Mouse (Mus musculus) MEL (cell line): ENCODE measurements around the gene Lamb1.

Source experiments
- MAFK ChIP-seq: IDR thresholded peaks from 2 replicates; pipeline ENCODE4 v1.6.1; 2011; ENCODE audit warnings: low read depth, mild to moderate bottlenecking, low read length, improper control_type of control experiment, borderline replicate concordance
- MAX ChIP-seq: IDR thresholded peaks from 2 replicates; pipeline ENCODE4 v1.6.1; 2011; ENCODE audit warnings: low read length, improper control_type of control experiment
- POLR2A ChIP-seq, 2 experiments: IDR thresholded peaks; 2 replicates each; pipeline ENCODE4 v1.6.1; 2011 to 2012; ENCODE audit warnings: low read length in 2 of 2, mild to moderate bottlenecking in 2 of 2, control low read depth in 1 of 2, improper control_type of control experiment in 1 of 2, low read depth in 1 of 2, moderate library complexity in 1 of 2; ENCODE audit not compliant: control insufficient read depth in 1 of 2, insufficient read depth in 1 of 2, poor library complexity in 1 of 2

DNA sequence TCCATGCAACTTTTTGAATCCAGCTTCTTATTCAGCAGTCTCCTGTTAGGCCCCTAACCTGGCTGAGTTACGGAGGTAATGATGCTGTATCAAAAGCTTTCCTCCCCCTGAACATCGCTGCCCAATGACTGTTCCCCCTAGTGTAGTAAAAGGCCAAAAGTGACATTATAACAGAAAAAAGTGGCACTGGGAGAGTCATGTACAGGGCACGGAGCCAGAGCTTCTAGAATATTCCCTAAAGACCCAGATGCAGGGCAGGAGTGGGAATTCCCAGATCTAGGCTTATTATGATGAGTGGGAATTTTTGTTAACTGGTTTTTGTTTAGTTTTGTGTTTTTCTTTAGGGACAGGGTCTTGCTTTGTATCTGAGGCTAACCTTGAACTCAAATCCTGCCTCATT is 34.1 kb downstream of the Lamb1 start:
- TF ChIP-seq POLR2A (IDR thresholded peaks at IDR 0.05; ENCODE audit: control insufficient read depth in 1 of 2, insufficient read depth in 1 of 2, low read depth in 1 of 2, low read length in 2 of 2, poor library complexity in 1 of 2): no peak
- no peak for TF ChIP-seq MAFK
- TF ChIP-seq MAX: no peak
